Mouse (Mus musculus): ENCODE results near the gene Chst15. TPM values are rescaled to one million over a fixed set of nuclear protein-coding genes. Genes with fewer than 3 reads are reported as not detected.
A peak's percentile ranks its signal among the peaks of the same experiment; 100 is the strongest.

Chst15 gene
- polyA plus RNA-seq, 1 experiment from 2014 or later: 22.5 TPM

GRCm38 (mm10) chr7:132267721-132268498, 49.1 kb downstream of the Chst15 start:
- WGBS: 70% methylated on average over 4 of the region's 4 CpGs

GRCm38 (mm10) chr7:132264763-132265162, 52.3 kb downstream of the Chst15 start:
- Histone ChIP-seq H3K27me3 (no peaks in the 10 kb centered on the region), H3K4me1 (replicated peaks) (peaks cover 43% of the 10 kb centered on the region), H3K36me3 (peaks cover 41% of the 10 kb centered on the region), H3K9me3 (no peaks in the 10 kb centered on the region), H3K27ac (replicated peaks) (peak overlapping the region; percentile 83), H3K4me3 (no peak overlapping the region), H3K9ac (no peak overlapping the region), H3K4me2 (no peak overlapping the region)
- 63% methylated on average over 3 of the region's 3 CpGs for WGBS
- ATAC-seq (ENCODE audit: low read depth): no peak

More at GRCm38 (mm10) chr7:132267721-132268498, 49.1 kb downstream of the Chst15 start:
- peaks cover 27% of the 10 kb centered on the region for H3K4me1 ChIP-seq (replicated peaks)
- H3K36me3 ChIP-seq: peaks cover 48% of the 10 kb centered on the region
- no peaks in the 10 kb centered on the region for H3K9me3 ChIP-seq
- H3K9ac ChIP-seq: no peak overlapping the region
- no peaks in the 10 kb centered on the region for H3K27me3 ChIP-seq
- no peak overlapping the region for H3K27ac ChIP-seq (replicated peaks)
- no peak for ATAC-seq (ENCODE audit: low read depth)
- H3K4me2 ChIP-seq: no peak overlapping the region
- no peak overlapping the region for H3K4me3 ChIP-seq

- no peak overlapping the region for H3K4me2 ChIP-seq
- WGBS: 17% methylated on average over 6 of the region's 6 CpGs
- H3K27ac ChIP-seq (replicated peaks): peak overlapping the region; percentile 83
- no peak overlapping the region for H3K4me3 ChIP-seq
- H3K36me3 ChIP-seq: peaks cover 25% of the 10 kb centered on the region
- no peaks in the 10 kb centered on the region for H3K27me3 ChIP-seq
- H3K9me3 ChIP-seq: no peaks in the 10 kb centered on the region
- ATAC-seq (ENCODE audit: low read depth): peak; percentile 63
- H3K9ac ChIP-seq: no peak overlapping the region
- peaks cover 59% of the 10 kb centered on the region for H3K4me1 ChIP-seq (replicated peaks)
These were observed 53.8 kb downstream of the Chst15 start for GRCm38 (mm10) chr7:132263186-132263585.

- H3K9ac ChIP-seq: no peak overlapping the region
- 11% methylated on average over 6 of the region's 6 CpGs for WGBS
- peak; percentile 45; the same call in 1 of the 2 replicates for ATAC-seq (ENCODE audit: low read depth)
- no peak overlapping the region for H3K4me2 ChIP-seq
- no peaks in the 10 kb centered on the region for H3K27me3 ChIP-seq
- H3K36me3 ChIP-seq: peaks cover 23% of the 10 kb centered on the region
- peak overlapping the region; percentile 83 for H3K27ac ChIP-seq (replicated peaks)
- peaks cover 64% of the 10 kb centered on the region for H3K4me1 ChIP-seq (replicated peaks)
- no peaks in the 10 kb centered on the region for H3K9me3 ChIP-seq
- no peak overlapping the region for H3K4me3 ChIP-seq
These were observed 54.3 kb downstream of the Chst15 start for GRCm38 (mm10) chr7:132262696-132263095.

GRCm38 (mm10) chr7:132261885-132262284, 55.1 kb downstream of the Chst15 start:
- 47% methylated on average over 3 of the region's 3 CpGs for WGBS
- H3K4me2 ChIP-seq: no peak overlapping the region
- H3K9me3 ChIP-seq: no peaks in the 10 kb centered on the region
- H3K4me3 ChIP-seq: no peak overlapping the region
- H3K9ac ChIP-seq: no peak overlapping the region
- peak overlapping the region; percentile 83 for H3K27ac ChIP-seq (replicated peaks)
- ATAC-seq (ENCODE audit: low read depth): no peak
- H3K36me3 ChIP-seq: peaks cover 22% of the 10 kb centered on the region
- no peaks in the 10 kb centered on the region for H3K27me3 ChIP-seq
- H3K4me1 ChIP-seq (replicated peaks): peaks cover 70% of the 10 kb centered on the region

- no peak for ATAC-seq (ENCODE audit: low read depth)
- no peak overlapping the region for H3K27ac ChIP-seq (replicated peaks)
- no peaks in the 10 kb centered on the region for H3K9me3 ChIP-seq
- 75% methylated on average over 5 of the region's 5 CpGs for WGBS
- peaks cover 14% of the 10 kb centered on the region; the same call in 1 of the 2 replicates for H3K36me3 ChIP-seq
- H3K4me3 ChIP-seq: no peak overlapping the region
- no peak overlapping the region for H3K9ac ChIP-seq
- H3K4me1 ChIP-seq (replicated peaks): peaks cover 67% of the 10 kb centered on the region
- no peaks in the 10 kb centered on the region for H3K27me3 ChIP-seq
- H3K4me2 ChIP-seq: no peak overlapping the region
These were observed 56.4 kb downstream of the Chst15 start for GRCm38 (mm10) chr7:132260632-132261031.

GRCm38 (mm10) chr7:132258817-132259216, 58.2 kb downstream of the Chst15 start:
- Histone ChIP-seq H3K9me3 (no peaks in the 10 kb centered on the region), H3K27ac (replicated peaks) (peak overlapping the region; percentile 69), H3K36me3 (0 out of 2 replicates have a peak, but pooled peaks cover 11% of the 10 kb centered on the region), H3K4me1 (replicated peaks) (peaks cover 66% of the 10 kb centered on the region), H3K4me3 (no peak overlapping the region), H3K4me2 (no peak overlapping the region), H3K9ac (no peak overlapping the region), H3K27me3 (no peaks in the 10 kb centered on the region)
- no peak for ATAC-seq (ENCODE audit: low read depth)
- 40% methylated on average over 7 of the region's 7 CpGs for WGBS

GRCm38 (mm10) chr7:132258216-132258615, 58.8 kb downstream of the Chst15 start:
- Histone ChIP-seq H3K27me3 (no peaks in the 10 kb centered on the region), H3K36me3 (0 out of 2 replicates have a peak, but pooled peaks cover 11% of the 10 kb centered on the region), H3K4me1 (replicated peaks) (peaks cover 66% of the 10 kb centered on the region), H3K4me2 (no peak overlapping the region), H3K4me3 (no peak overlapping the region), H3K9me3 (no peaks in the 10 kb centered on the region), H3K9ac (no peak overlapping the region), H3K27ac (replicated peaks) (peak overlapping the region; percentile 69)
- 37% methylated on average over 5 of the region's 5 CpGs for WGBS
- peak; percentile 62 for ATAC-seq (ENCODE audit: low read depth)

GRCm38 (mm10) chr7:132253513-132253912, 63.5 kb downstream of the Chst15 start:
- Histone ChIP-seq H3K27me3 (no peaks in the 10 kb centered on the region), H3K4me3 (no peak overlapping the region), H3K4me1 (replicated peaks) (peaks cover 61% of the 10 kb centered on the region), H3K9ac (no peak overlapping the region), H3K4me2 (no peak overlapping the region), H3K27ac (replicated peaks) (no peak overlapping the region), H3K36me3 (0 out of 2 replicates have a peak, but pooled peaks cover 4% of the 10 kb centered on the region), H3K9me3 (no peaks in the 10 kb centered on the region)
- no peak for ATAC-seq (ENCODE audit: low read depth)
- WGBS: 78% methylated on average over 5 of the region's 5 CpGs

GRCm38 (mm10) chr7:132253078-132253477, 64.0 kb downstream of the Chst15 start:
- WGBS: 88% methylated on average over 4 of the region's 4 CpGs
- Histone ChIP-seq H3K27me3 (no peaks in the 10 kb centered on the region), H3K4me1 (replicated peaks) (peaks cover 61% of the 10 kb centered on the region), H3K4me2 (no peak overlapping the region), H3K4me3 (no peak overlapping the region), H3K27ac (replicated peaks) (no peak overlapping the region), H3K9me3 (no peaks in the 10 kb centered on the region), H3K9ac (no peak overlapping the region), H3K36me3 (0 out of 2 replicates have a peak, but pooled peaks cover 4% of the 10 kb centered on the region)
- ATAC-seq (ENCODE audit: low read depth): no peak

GRCm38 (mm10) chr7:132249563-132250119, 67.4 kb downstream of the Chst15 start:
- no peak overlapping the region for H3K4me3 ChIP-seq
- no peaks in the 10 kb centered on the region for H3K9me3 ChIP-seq
- H3K4me2 ChIP-seq: no peak overlapping the region
- H3K4me1 ChIP-seq (replicated peaks): peaks cover 68% of the 10 kb centered on the region
- H3K27me3 ChIP-seq: no peaks in the 10 kb centered on the region
- WGBS: 72% methylated on average over 10 of the region's 10 CpGs
- peak overlapping the region; percentile 33; the same call in 1 of the 2 replicates for H3K27ac ChIP-seq (replicated peaks)
- no peak for ATAC-seq (ENCODE audit: low read depth)
- H3K36me3 ChIP-seq: no peaks in the 10 kb centered on the region
- H3K9ac ChIP-seq: no peak overlapping the region

- no peak overlapping the region for H3K4me3 ChIP-seq
- H3K9ac ChIP-seq: peak overlapping the region; percentile 49
- ATAC-seq (ENCODE audit: low read depth): peak; percentile 93
- WGBS: 4% methylated on average over 11 of the region's 11 CpGs
- no peaks in the 10 kb centered on the region for H3K27me3 ChIP-seq
- peak overlapping the region; percentile 91 for H3K27ac ChIP-seq (replicated peaks)
- peak overlapping the region; percentile 25; the same call in 1 of the 2 replicates for H3K4me2 ChIP-seq
- H3K36me3 ChIP-seq: peaks cover 5% of the 10 kb centered on the region; the same call in 1 of the 2 replicates
- no peaks in the 10 kb centered on the region for H3K9me3 ChIP-seq
- H3K4me1 ChIP-seq (replicated peaks): peaks cover 49% of the 10 kb centered on the region
These were observed 69.5 kb downstream of the Chst15 start for GRCm38 (mm10) chr7:132247567-132247966.

Data from neural tube, embryonic 13.5 days (tissue).